Mouse (Mus musculus): ENCODE measurements around the gene Slc25a27. TPM values are rescaled to one million over a fixed set of nuclear protein-coding genes. Genes with fewer than 3 reads are reported as not detected.
A peak's percentile ranks its signal among the peaks of the same experiment; 100 is the strongest.

The Slc25a27 gene
- total RNA-seq, 2 experiments from 2014 or later, result 3.0 to 5.1 TPM

DNA sequence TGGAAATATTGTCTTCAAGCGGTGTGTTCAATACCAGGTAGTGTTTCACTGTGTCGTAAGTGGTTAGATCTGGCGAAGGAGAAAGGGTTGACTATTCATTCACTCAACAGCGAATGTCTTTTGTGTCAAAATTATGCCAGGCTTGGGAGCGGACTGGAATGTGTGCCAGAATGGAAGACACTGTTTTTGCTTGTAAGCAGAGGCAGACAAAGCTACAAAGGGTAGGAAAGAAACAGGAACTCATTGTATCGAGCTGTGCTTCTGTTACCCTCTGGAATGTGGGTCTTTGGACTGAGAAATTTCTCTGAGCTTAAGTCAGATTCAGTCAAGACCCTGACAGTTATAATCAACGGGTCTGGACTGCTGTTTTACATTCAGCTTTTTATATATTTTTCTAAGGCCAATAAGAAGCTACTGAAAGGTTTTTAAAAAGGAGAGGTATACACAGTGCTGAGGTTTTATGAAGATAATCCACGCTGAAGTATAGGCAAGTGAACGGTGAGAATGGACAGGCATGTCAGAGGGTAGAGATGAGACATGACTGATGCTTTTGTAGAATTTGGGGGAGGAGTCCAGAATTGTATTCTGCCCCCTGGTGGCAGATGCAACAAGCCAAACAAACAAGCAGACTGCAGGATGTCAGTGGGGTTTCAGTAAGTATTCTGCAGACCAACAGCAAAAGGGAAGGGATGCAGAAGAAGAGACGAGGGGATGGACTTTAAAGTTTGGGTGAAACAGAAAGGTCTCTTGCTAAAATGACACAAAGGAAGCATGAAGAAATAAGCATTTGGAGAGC is 17.2 kb downstream of the Slc25a27 start:
- ATAC-seq (replicated peaks; ENCODE audit: poor library complexity, severe bottlenecking), result peak; percentile 49

DNA sequence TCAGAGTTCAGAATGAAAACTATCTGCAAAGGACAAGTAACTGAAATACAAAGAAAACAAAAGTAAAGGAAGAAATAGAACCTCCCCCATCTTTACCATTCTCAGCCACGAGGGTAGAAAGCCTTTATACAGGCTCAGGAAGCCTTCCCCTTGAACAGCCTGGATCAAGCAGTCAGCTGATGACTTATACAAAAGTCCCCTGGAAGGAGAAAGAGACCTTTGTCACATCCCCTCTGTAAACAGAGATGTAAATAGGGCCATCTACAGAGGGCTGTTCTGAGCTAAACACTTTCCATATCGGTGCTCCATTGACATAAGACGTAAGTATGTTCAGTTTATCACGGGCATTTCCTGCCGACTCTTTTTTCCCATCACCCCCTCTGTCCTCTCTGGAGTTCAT is 20.1 kb downstream of the Slc25a27 start:
- ATAC-seq (replicated peaks; ENCODE audit: poor library complexity, severe bottlenecking), result no peak

DNA sequence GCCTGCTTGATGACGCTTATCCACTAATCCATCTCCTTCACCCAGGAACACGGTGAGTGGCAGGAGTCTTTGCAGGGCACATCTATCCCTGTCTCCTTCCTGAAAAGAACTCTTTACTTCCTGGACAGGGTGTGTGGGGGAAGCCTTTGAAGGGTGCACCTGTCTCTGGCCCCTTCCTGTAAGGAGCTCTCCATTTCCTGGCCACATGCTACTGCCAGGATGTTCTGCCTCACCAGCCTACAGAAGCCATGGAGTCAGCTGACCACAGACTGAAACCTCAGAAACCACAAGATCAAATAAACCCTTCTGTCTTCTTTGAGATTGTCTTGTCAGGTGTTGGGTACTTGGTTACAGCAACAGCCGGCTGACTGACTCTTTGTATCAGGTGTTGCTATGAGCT is 21.9 kb downstream of the Slc25a27 start:
- peak; percentile 40; the same call in 1 of the 2 replicates for ATAC-seq (replicated peaks; ENCODE audit: poor library complexity, severe bottlenecking)

DNA sequence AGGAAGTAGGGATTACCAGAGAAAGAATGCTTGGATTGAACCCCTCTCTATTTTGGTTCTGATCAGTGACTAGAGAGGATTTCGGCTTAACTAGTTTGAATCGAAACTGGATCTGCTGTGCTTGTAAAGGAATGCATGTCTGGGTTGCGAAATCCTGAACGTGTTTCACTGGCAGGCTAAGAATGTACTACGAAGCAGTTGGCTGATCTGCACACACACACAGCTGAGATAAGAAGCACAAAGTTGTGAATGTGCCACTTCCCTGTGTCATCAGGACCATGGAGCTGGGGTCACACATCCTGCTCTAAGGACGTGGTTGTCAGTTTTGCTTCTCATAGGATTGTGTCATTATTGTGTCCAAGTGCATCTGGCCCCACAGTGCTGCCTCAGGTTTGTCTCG is 22.6 kb downstream of the Slc25a27 start:
- ATAC-seq (replicated peaks; ENCODE audit: poor library complexity, severe bottlenecking), result peak; percentile 89

DNA sequence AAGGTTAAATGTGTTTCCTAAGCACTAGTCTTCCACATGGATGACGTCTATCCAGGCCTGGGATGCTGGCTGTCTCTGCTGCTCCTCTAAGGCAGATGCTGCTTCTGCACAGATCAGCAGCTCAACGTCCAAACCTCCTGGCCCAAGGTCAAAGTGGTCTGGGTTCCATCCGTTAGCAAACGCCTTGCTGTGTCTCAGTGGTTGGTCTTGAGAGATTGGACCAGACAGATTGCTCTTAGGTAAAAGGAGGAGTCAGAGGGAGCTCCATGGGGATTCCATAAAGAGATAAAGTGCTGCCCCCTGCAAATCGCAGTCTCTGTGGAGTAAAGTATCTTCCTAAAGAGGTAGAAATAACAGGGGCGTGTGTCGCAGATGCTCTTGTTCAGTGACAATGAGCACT is 23.8 kb downstream of the Slc25a27 start:
- no peak for ATAC-seq (replicated peaks; ENCODE audit: poor library complexity, severe bottlenecking)

DNA sequence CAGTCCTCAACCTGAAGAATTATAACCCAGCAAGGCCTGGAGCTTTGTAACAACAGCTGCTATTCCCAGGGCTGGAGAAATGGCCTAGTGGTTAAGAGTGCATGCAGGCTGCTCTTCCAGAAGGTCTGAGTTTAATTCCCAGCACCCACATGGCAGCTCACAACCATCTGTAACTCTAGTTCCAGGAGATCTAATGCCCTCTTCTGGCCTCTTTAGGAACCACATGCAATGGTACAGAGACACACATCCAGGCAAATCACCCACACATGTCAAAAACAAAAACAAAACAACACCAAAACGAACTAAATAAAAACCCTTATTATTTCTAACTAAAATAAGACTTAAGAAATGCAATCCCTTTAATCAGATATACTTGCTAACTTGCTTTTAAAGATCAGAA is 26.2 kb downstream of the Slc25a27 start:
- no peak for ATAC-seq (replicated peaks; ENCODE audit: poor library complexity, severe bottlenecking)

DNA sequence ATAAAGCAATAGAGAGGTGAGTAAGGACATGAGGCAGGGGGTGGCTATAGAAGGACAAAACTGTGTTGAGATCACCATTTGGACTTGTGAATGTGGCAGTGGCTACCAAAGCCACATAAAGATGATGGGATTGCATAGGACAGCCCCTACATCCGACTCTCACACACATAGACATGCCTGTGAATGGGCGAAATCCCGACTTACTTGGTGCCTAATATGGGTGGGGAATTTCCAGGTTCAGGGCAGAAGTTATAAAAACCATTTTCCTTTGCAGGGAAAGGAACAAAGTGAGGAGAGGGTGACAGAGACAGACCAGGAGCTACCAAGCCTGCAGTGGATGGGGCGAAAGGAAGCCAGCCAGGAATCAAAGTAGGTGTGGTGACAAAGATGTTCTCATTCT is 29.9 kb downstream of the Slc25a27 start:
- ATAC-seq (replicated peaks; ENCODE audit: poor library complexity, severe bottlenecking), result no peak

DNA sequence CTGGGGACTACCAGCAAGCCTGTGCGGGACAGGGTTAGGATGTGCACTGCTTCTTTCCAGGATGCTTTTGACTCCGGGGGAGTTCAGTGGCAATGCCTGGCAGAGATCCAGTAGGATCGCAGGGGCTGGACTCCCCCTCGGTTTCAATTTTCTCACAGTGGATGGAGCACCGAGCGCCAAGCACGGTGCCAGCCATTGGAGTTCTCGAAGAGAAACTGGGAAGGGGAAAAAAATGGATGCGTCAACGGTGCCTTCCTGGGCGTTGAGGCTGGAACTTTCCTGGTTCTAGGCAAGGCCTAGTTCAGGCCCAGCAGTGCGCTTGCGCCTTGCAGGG is 36.6 kb downstream of the Slc25a27 start:
- no peak for ATAC-seq (replicated peaks; ENCODE audit: poor library complexity, severe bottlenecking)

DNA sequence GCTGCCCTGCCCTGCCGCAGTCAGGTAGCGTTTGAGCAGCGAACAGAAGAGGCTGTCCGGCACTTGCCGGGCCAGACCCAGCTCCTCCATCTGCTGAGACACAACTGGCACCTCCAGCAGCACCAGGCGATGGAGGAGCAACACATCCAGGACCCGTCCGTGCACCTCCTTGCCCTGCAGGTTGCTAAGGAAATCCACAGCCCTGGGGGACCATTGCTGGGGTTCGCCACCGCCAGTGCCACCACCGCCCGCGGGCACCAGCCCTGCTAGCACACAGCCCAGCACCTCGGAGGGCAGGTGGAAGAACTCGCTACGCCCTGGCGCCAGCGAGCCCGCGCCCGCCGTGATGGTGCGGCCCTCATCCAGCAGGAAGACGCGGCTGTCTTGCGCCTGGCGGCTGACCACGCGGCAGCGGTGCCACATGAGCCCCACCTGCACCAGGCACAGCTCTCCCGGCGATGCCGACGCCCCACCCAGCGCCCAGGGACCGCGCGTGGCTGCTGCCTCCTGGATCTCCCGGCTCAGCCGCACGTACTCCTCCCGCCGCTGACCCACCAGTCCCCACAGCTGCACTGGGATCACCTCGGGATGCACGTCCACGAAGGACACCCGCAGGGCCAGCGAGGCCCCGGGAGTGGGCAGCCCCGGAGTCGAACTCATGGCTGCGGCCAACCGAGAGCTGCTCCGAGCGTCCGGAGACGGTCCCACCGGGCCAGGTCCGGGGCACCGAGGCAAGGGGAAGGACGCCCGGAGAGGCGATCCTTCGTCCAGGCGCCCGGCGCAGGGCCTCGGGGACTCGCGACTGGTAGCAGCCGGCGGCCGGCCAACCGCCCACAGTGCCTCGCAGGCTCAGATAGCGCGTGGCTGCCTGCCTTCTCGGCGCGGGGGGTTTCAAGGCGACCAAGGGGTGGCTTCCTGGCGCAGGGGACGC is 37.3 kb downstream of the Slc25a27 start, which contains the start of gene Tdrd6:
TSS of gene Tdrd6 (minus strand) at position 804 of the 931 bp plus-strand sequence.
- ATAC-seq (replicated peaks; ENCODE audit: poor library complexity, severe bottlenecking), result peak; percentile 52

DNA sequence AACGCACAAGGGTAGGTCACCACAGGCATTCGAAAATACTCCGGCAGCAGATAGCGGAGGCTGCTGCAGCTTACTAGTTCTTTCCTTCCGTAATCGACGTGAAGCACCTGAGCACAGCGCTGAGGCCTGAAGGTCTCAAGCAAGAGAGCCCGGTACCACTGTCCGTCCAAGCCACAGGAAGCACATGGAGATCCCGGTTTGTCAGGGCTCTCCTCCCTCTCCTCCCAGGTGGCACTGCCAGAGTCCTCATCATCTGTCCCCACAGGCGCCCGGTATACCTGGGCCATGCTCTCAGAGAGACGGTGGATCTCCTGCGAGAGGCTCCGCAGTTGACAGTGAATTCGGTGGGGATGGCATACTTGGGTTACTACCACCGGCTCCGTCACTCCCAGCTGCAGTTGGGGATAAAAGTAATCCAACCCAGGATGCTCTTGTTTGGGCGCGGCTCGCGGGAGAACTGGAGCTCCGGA is 38.0 kb downstream of the Slc25a27 start:
- no peak for ATAC-seq (replicated peaks; ENCODE audit: poor library complexity, severe bottlenecking)

DNA sequence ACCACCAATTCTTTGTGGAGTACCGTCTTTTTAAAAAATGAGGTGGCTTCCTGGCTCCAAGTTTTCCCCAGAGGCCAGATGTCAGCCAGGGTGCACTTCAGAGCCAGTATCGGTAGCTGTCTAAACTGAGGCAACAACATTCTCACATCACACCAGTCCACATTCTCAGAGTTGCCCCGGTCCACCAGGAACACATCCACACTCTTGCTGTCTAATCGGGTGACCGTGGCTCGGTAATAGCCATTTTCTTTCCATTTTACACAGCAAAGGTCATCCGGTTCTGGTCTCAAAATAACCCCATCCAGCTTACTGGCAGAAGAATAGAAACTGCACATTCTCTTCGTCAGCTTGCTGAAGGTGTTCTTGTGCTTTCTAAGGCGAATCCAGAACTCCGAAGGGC is 38.8 kb downstream of the Slc25a27 start:
- ATAC-seq (replicated peaks; ENCODE audit: poor library complexity, severe bottlenecking), result no peak

DNA sequence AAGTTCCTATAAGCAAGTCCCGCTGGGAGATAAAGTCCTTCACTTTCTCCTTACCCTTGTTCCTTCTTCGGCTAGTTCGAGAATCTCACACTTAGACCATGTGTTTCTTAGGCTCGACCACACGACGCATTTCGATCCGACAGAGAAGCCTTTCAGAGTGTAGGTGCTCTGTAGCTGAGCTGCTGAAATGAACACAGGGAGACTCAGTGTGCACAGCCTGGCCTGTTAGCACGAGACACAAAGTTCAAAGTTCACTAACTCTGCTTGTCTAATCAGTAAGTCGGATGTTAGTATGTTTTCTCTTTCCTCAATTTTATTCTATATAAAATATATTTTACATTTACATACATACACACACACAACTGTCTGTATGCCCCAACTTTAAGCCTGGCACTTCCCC is 44.9 kb downstream of the Slc25a27 start:
- no peak for ATAC-seq (replicated peaks; ENCODE audit: poor library complexity, severe bottlenecking)

DNA sequence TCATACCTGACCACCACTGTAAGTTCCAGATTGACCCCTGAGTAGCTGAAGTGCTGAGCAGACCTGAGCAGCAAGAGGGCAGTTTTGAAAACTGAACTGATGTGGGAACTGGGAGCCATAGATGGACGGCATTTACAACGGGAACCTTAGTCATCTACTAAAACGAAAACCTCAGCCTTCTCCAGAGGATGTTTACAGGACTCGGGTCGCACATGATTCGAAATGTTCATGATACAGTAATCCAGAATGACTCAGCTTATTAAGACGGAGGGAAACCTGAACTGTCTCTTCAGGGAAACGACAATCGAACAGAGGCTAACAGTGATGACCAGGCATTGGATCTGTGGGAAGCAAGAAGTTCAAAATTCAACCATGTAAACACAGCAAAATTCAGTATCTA is 47.9 kb downstream of the Slc25a27 start:
- no peak for ATAC-seq (replicated peaks; ENCODE audit: poor library complexity, severe bottlenecking)

DNA sequence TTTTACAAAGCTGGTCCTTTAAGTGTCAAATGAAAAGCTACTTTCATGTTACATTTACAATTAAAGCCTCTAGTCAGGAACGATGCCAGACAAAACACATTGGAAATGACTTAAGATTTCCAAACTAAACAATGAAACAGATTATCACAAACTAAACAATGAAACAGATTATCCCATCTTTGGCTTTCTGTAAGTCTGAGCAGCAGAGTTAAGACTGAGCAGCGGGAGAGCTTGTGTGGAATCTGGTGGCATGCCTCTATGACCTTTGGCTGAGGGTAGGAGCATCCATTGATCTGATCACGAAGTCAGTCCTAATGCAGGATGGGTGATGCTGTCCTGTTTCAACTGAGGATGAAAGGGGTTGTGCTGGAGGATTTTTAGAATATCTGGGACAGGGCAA is 54.8 kb downstream of the Slc25a27 start:
- no peak for ATAC-seq (replicated peaks; ENCODE audit: poor library complexity, severe bottlenecking)

DNA sequence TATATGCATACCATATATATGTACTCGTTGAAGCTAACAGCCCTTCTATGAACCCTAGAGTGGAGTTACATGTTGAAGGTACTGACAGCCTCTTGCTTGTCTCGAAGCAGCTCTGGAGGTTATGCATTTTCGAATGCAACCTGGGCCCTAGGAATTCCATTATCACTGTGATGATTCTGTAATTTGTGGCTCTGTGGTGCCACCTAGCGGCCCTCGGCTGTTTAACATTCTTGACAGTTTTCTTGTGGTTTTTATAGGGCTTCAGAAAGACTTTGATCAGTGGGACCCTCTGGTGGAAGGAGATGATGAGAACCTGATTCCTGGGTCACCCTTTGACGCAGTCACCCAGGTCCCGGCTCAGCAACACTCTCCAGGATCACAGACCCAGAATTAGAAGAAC is 55.4 kb downstream of the Slc25a27 start:
- peak; percentile 69 for ATAC-seq (replicated peaks; ENCODE audit: poor library complexity, severe bottlenecking)

DNA sequence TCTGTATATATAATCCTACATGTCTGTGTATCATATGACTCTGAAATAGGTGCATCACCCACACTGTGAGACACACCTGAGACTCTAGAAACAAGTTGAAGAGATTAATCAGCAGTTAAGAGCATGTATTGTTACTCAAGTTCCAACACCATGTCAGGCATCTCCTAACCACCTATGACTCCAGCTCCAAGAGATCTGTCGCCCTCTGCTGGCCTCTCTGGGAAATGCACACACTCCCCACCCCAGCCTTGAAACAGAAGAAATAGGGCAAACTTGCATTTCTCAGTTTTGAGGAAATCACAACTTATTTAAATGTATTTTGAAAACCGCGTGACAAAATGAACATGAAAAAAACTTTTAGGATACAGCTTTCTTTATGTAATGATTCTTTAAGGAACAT is 60.3 kb downstream of the Slc25a27 start:
- ATAC-seq (replicated peaks; ENCODE audit: poor library complexity, severe bottlenecking), result peak; percentile 93

DNA sequence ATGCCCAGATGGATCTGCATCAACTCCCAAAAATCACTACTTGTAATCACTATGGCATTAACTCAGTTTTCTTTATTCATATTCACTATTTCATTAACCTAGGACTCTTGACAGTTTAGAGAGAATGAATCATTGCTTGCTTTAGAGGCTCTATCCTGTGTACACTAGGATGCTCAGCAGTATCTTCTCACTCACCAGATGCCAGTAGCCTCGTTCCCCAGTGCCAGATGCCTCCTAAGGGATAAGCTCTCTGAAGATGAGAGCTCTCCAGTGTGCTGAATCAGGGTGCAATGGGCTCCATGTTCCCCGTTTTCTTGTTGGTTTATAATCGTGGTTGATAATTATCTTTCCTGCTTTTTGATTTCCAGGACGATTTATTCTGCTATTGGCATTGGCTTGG is 68.3 kb downstream of the Slc25a27 start:
- ATAC-seq (replicated peaks; ENCODE audit: poor library complexity, severe bottlenecking), result no peak

DNA sequence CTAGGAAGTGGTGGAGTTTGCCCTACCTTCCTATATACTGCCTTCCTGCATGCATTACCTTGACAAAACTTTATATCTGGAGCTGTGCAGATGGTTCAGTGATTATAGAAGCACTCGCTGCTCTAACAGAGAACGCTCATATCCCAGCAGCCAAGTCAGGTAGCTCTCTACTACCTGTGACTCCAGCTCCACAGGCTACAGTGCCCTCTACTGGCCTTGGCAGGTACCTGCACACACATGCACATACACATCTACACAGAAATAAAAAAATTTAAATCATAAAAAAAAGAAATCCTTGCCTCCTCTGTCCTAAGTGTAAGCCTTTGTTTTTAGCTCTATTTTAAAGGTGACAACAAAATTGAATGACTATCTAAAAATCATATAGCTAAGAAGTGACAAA is 69.3 kb downstream of the Slc25a27 start:
- no peak for ATAC-seq (replicated peaks; ENCODE audit: poor library complexity, severe bottlenecking)

DNA sequence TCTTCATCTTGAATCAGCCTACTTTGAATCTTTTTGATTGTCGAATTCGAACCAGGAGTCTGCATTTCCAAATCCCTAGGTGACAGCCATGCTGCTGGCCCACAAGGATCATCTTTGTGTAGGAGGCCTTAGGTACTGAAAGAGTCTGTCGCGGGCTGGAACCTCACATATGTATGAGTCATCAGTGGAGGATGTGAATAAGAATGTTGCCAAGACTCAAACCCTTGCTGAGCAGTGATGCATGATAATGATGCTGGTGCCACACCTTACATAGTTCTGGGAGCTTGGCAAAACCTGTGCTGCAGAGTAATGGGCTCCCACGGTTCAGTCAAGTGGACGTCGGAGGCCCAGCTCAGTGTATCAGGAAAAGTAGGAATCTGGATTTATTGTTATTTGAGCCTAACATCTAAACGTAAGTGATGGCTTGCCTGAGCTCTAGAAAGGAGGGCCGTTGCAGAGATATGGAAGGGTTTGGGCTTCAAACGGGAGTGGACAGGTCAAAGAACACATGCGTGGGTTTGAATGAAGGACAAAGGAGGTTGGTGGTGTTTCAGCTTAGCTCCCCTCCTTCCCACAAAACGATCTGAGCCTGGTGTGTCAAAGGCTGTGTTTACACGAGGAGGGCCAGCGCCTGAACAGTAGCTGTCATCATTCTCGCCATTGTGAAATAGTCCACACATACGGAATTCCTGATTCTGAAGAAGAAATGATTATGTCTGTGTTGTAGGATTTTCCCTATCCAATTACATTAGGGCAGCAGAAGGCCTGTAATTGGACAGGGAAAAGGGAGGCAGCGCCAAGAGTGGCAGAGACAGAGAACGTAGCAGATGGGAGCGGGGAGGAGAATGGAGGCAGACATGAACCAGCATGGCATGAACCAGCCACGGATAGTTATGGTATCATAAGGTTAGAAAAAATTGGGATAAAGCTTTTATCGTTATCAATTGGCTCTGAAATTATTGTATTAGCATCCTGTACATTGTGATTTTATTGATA is 74.4 kb downstream of the Slc25a27 start:
- no peak for ATAC-seq (replicated peaks; ENCODE audit: poor library complexity, severe bottlenecking)
